Mouse (Mus musculus) C2C12 (cell line): ENCODE data around the gene Wdr54.

ENCODE experiments used
- CEBPB ChIP-seq: IDR thresholded peaks from one replicate; pipeline ENCODE4 v1.6.1; 2011; ENCODE audit warnings: low read depth, mild to moderate bottlenecking, control low read depth, moderate library complexity
- CTCF ChIP-seq: IDR thresholded peaks from one replicate; pipeline ENCODE4 v1.5.1; 2011; ENCODE audit not compliant: control insufficient read depth, insufficient read depth, insufficient read length
- FOSL1 ChIP-seq: IDR thresholded peaks from one replicate; pipeline ENCODE4 v1.8.0; 2011; ENCODE audit warnings: mild to moderate bottlenecking, low read length; ENCODE audit not compliant: poor library complexity, insufficient read depth, severe bottlenecking
- MAX ChIP-seq: IDR thresholded peaks from one replicate; pipeline ENCODE4 v1.6.1; 2011; ENCODE audit warnings: mild to moderate bottlenecking, control low read depth
- MYOG ChIP-seq: IDR thresholded peaks from one replicate; pipeline ENCODE4 v1.6.1; 2011; ENCODE audit not compliant: control insufficient read depth, insufficient read length; ENCODE audit errors: extremely low read depth
- USF1 ChIP-seq: IDR thresholded peaks from one replicate; pipeline ENCODE4 v1.6.1; 2011; ENCODE audit warnings: low read depth, mild to moderate bottlenecking, control low read depth, moderate library complexity

GRCm38 (mm10) chr6:83169872-83170271 is 13.7 kb upstream of the Wdr54 start:
- no peak for TF ChIP-seq CTCF
- no peak for TF ChIP-seq MAX
- no peak for TF ChIP-seq MYOG
- TF ChIP-seq USF1 = no peak
- no peak for TF ChIP-seq CEBPB
- no peak for TF ChIP-seq FOSL1
